Mouse (Mus musculus) forebrain, postnatal 0 days (tissue): ENCODE data around the gene Gabrb1. TPM values are rescaled to one million over a fixed set of nuclear protein-coding genes. Genes with fewer than 3 reads are reported as not detected.

Experiments
- ATAC-seq: fragments of 200-750 bp; cut with Nextera tagmentation; 2 replicates; pipeline ENCODE4 v1.8.0; 2017; ENCODE audit warnings: mild to moderate bottlenecking, moderate library complexity
- DNase-seq: peaks from one replicate; pipeline ENCODE4 v3.0.0-alpha.2; 2015
- H3K27ac ChIP-seq: fragments of 300-500 bp; sonication (generic); 2 replicates; pipeline ENCODE4 v1.5.1; 2014; ENCODE audit warnings: low read depth, mild to moderate bottlenecking, antibody characterized with exemption, low read length, moderate library complexity, mixed read lengths
- H3K27me3 ChIP-seq: fragments of 300-500 bp; sonication (generic); 2 replicates; pipeline ENCODE4 v1.6.1; 2014; ENCODE audit warnings: mild to moderate bottlenecking, low read length, mixed read lengths; ENCODE audit not compliant: insufficient read depth
- H3K36me3 ChIP-seq: fragments of 300-500 bp; sonication (generic); 2 replicates; pipeline ENCODE4 v1.6.1; 2014; ENCODE audit warnings: mild to moderate bottlenecking, moderate library complexity; ENCODE audit not compliant: insufficient read depth
- H3K4me1 ChIP-seq: fragments of 300-500 bp; sonication (generic); 2 replicates; pipeline ENCODE4 v1.6.1; 2014; ENCODE audit warnings: antibody characterized with exemption; ENCODE audit not compliant: insufficient read depth
- H3K4me2 ChIP-seq: fragments of 300-500 bp; sonication (generic); 2 replicates; pipeline ENCODE4 v1.6.1; 2014; ENCODE audit warnings: low read depth, mild to moderate bottlenecking, moderate library complexity
- H3K4me3 ChIP-seq: fragments of 300-500 bp; sonication (generic); 2 replicates; pipeline ENCODE4 v1.5.1; 2014; ENCODE audit warnings: low read depth, low read length, mixed read lengths
- H3K9ac ChIP-seq: fragments of 300-500 bp; sonication (generic); 2 replicates; pipeline ENCODE4 v1.6.1; 2014; ENCODE audit warnings: mild to moderate bottlenecking
- H3K9me3 ChIP-seq: fragments of 300-500 bp; sonication (generic); 2 replicates; pipeline ENCODE4 v1.6.1; 2016; ENCODE audit warnings: low read length
- CTCF ChIP-seq: sonication (generic); IDR thresholded peaks from 2 replicates; pipeline ENCODE4 v1.5.1; 2016; ENCODE audit warnings: antibody characterized with exemption, control low read depth, low read depth
- WGBS: fragments of 180-500 bp; shearing (Covaris S2); extraction: QIAGEN DNeasy Blood & Tissue Kit; methylation state at CpG from one replicate; pipeline ENCODE4 v1.1.7; 2014; 5-methylcytosine and 5-hydroxymethylcytosine counted together
- polyA plus RNA-seq: library from polyadenylated mRNA; unstranded; fragments of >200 nt; fragmentation: Nextera tagmentation; extraction: Ambion mirVana; gene quantifications from 2 replicates; pipeline ENCODE4 v1.2.1, GENCODE M21; 2015
- total RNA-seq: library from RNA; depleted of rRNA; stranded (reverse); fragments of >200 nt; gene quantifications from 2 replicates; pipeline ENCODE4 v1.2.3, GENCODE M21; 2014

Gabrb1 gene
- total and polyA plus RNA-seq, 2 experiments from 2014 or later: 19.9 to 42.0 TPM

DNA sequence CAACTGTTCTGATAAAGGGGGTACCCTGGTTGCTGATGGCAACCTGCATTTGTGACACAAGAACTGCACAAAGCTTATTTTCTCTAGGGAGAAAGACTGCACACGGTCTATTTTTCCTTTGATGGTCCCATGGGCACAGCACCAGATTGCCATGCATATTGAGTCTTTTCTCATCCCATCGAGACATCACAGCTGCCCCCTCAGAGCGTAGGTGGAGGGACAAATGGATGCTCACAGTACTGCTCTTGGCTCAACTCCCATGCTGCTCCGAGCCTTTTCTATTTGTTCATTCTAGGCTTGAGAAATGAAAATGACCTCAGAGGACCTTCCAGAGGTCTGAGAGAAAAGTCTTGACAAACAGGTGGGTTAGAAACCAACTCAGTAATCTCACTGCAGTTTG is 259.3 kb downstream of the Gabrb1 start:
- Histone ChIP-seq H3K9ac (no peak overlapping the region), H3K4me2 (no peak overlapping the region), H3K27me3 (no peaks in the 10 kb centered on the region), H3K9me3 (no peaks in the 10 kb centered on the region), H3K4me1 (no peaks in the 10 kb centered on the region), H3K4me3 (no peak overlapping the region), H3K36me3 (no peaks in the 10 kb centered on the region), H3K27ac (no peak overlapping the region)
- DNase-seq (no peak), ATAC-seq (no peak)
- no peak for TF ChIP-seq CTCF
- WGBS: 76% methylated on average over 4 of the region's 4 CpGs

DNA sequence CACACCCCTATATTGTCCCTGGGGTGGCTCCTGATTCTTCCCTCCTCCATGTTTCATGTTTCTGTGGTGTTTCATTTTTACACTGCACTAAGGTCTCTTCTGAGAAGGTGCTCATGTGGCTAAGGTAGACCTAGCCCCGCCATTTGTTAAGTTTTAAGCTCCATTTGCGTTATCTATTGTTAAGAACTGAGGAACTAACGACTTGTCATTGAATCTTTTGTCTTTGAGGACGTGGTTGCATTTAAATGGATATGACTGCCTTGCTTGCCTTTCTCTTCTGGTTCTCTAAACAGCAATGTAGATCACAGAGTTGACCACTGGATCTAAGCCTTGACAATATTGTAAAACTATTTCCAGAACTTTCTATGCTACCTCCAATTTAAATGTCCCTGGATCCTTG is 265.7 kb downstream of the Gabrb1 start:
- Histone ChIP-seq H3K9me3 (no peaks in the 10 kb centered on the region), H3K27me3 (no peaks in the 10 kb centered on the region), H3K9ac (no peak overlapping the region), H3K36me3 (no peaks in the 10 kb centered on the region), H3K27ac (no peak overlapping the region), H3K4me2 (no peak overlapping the region), H3K4me1 (no peaks in the 10 kb centered on the region), H3K4me3 (no peak overlapping the region)
- 59% methylated on average over 4 of the region's 4 CpGs for WGBS
- DNase-seq (no peak), ATAC-seq (no peak)
- no peak for TF ChIP-seq CTCF

DNA sequence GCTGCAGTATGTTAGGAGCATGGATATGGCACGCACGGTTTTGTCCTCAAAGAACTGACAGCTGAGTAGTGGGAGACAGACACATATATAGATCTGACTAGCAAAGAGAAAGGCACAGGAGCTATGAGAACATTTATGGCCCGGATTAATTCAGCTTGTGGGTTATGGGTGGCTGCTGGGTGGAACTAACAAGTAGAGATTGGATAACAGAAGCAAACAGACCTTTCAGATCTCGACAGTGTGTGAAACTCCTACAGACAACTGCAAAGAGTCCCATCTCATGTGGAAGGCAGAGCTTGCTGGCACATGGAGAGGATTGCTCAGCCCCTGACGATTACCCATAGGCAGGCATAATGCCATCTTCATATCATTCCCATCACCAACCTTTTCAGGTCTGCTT is 268.4 kb downstream of the Gabrb1 start:
- Histone ChIP-seq H3K27me3 (no peaks in the 10 kb centered on the region), H3K36me3 (no peaks in the 10 kb centered on the region), H3K4me2 (no peak overlapping the region), H3K27ac (no peak overlapping the region), H3K9ac (no peak overlapping the region), H3K4me1 (no peaks in the 10 kb centered on the region), H3K4me3 (no peak overlapping the region), H3K9me3 (no peaks in the 10 kb centered on the region)
- DNase-seq (no peak), ATAC-seq (peak; percentile 12; the same call in 1 of the 2 replicates)
- 76% methylated on average over 5 of the region's 5 CpGs for WGBS
- TF ChIP-seq CTCF: no peak

DNA sequence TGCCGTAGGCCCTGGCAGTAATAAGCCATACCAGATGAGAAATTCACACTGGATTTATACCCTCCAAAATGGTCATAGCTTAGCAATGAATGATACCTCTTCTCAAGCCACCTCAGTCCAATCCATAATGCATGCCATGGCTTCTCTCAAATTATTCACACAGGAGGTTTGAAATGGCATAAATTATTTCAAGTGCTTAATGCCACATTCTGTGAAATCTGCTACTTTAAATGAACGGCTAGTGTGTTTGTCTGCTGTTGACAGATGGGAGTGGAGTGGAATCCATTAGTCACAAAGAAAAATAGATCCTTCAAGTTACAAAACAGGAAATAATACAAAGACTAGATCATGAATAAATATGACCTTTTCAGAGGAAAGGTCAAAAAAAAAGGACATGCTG is 272.1 kb downstream of the Gabrb1 start:
- Histone ChIP-seq H3K36me3 (no peaks in the 10 kb centered on the region), H3K9me3 (no peaks in the 10 kb centered on the region), H3K4me2 (no peak overlapping the region), H3K9ac (no peak overlapping the region), H3K27ac (no peak overlapping the region), H3K4me1 (no peaks in the 10 kb centered on the region), H3K4me3 (no peak overlapping the region), H3K27me3 (no peaks in the 10 kb centered on the region)
- WGBS: 55% methylated on average over 2 of the region's 2 CpGs
- no peak for DNase-seq
- no peak for ATAC-seq
- no peak for TF ChIP-seq CTCF

DNA sequence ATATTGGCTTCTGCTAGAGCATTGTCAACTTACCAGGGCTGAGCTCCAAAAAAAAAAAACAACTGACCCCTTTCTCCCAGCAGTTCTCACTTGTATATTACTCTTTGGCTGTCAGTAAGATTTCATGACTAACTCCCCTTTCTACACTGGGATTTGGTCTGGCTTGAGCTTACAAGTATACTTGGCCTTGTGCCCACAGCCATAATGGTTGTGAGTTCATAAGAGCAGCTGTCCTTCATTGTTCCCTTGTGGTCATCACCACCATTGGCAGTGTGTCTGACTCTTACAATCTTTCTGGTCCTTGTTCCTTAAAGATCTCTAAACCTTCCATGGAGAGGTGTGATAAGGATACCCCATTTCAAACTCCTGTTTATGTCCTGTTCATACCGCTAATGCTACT is 293.5 kb downstream of the Gabrb1 start:
- no peak overlapping the region for H3K9ac ChIP-seq
- TF ChIP-seq CTCF: no peak
- no peaks in the 10 kb centered on the region for H3K36me3 ChIP-seq
- DNase-seq (no peak), ATAC-seq (no peak)
- H3K4me1 ChIP-seq: no peaks in the 10 kb centered on the region
- H3K27me3 ChIP-seq: no peaks in the 10 kb centered on the region
- H3K4me3 ChIP-seq: no peak overlapping the region
- no peaks in the 10 kb centered on the region for H3K9me3 ChIP-seq
- 97% methylated on average over 1 of the region's 1 CpGs for WGBS
- no peak overlapping the region for H3K4me2 ChIP-seq
- no peak overlapping the region for H3K27ac ChIP-seq

DNA sequence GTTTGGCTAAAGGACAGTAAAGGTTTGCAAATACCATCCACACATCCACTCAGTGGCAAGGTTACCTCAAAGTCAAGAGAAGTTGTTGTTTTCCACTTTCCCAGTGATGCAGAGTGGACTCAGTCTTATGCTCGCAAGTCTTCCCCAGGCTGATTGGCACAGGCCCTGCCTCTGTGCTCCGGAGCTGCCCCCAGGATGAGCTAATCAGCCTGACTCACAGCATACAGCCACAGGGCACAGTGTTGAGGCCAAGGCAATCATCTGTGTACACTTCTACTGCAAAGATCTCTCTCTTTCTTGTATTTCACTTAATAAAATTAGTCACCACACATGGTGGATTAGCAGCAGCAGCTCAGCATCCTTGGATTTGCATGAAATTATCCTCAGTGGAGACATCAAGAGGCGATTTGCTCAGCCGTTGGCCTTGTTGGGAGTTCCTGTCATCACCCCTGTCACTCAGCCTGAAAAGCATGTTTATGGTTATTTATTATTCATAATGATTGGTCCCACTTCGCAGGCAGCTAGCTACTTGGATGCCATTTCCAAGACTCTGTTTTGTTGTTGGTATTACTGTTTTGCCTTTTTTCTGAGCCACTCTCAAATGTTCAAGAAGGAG is 297.3 kb downstream of the Gabrb1 start:
- 35% methylated on average over 5 of the region's 5 CpGs for WGBS
- no peak overlapping the region for H3K9ac ChIP-seq
- H3K36me3 ChIP-seq: no peaks in the 10 kb centered on the region
- no peaks in the 10 kb centered on the region for H3K4me1 ChIP-seq
- no peaks in the 10 kb centered on the region for H3K9me3 ChIP-seq
- H3K27ac ChIP-seq: no peak overlapping the region
- no peak overlapping the region for H3K4me3 ChIP-seq
- H3K4me2 ChIP-seq: no peak overlapping the region
- ATAC-seq (peak; percentile 45), DNase-seq (no peak)
- no peak for TF ChIP-seq CTCF
- H3K27me3 ChIP-seq: no peaks in the 10 kb centered on the region

DNA sequence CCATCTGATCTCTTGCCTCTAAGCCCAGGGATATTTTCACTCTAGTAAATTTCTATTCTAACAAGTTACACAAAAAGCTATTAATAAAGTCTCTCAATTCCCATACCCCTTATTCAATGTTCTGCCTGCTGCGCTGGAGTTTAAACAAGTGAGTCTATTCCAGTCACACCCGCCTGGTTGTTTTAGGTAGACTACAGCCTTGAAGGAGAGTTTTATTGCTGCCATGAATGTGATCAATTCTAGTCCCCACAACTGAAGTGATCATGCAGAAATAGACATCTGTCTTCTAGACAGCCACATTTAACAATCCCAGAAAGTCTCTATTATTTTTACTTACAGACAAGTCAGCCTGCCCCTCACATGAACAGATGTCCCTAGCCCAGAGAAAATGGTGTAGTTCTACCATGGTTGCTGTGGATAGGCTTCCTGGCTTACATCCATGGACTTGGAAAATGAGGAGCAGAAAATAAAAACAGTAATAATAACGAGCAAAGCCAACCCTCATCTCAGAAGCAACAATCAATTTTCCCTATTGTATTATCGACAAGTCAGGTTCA is 307.0 kb downstream of the Gabrb1 start:
- ATAC-seq (no peak), DNase-seq (no peak)
- H3K4me1 ChIP-seq: 0 out of 2 replicates have a peak, but pooled peaks cover 6% of the 10 kb centered on the region
- 56% methylated on average over 4 of the region's 4 CpGs for WGBS
- no peak overlapping the region for H3K27ac ChIP-seq
- H3K27me3 ChIP-seq: no peaks in the 10 kb centered on the region
- no peaks in the 10 kb centered on the region for H3K9me3 ChIP-seq
- H3K9ac ChIP-seq: no peak overlapping the region
- H3K36me3 ChIP-seq: no peaks in the 10 kb centered on the region
- no peak overlapping the region for H3K4me2 ChIP-seq
- H3K4me3 ChIP-seq: no peak overlapping the region
- no peak for TF ChIP-seq CTCF
